Mouse (Mus musculus): Measurements from ENCODE around the gene Adamts13. TPM values are rescaled to one million over a fixed set of nuclear protein-coding genes. Genes with fewer than 3 reads are reported as not detected.
A peak's percentile ranks its signal among the peaks of the same experiment; 100 is the strongest.

Adamts13 gene
- total and polyA plus RNA-seq, 2 experiments from 2014 or later = 0.93 TPM; not detected in 1

- DNase-seq (no peak), ATAC-seq (no peak)
- Histone ChIP-seq H3K9me3 (ENCODE audit: low read length) (no peaks in the 10 kb centered on the region), H3K4me1 (ENCODE audit: insufficient read depth) (peaks cover 15% of the 10 kb centered on the region), H3K4me3 (ENCODE audit: low read depth, low read length) (no peak overlapping the region), H3K27me3 (ENCODE audit: insufficient read depth, low read length) (no peaks in the 10 kb centered on the region), H3K36me3 (ENCODE audit: insufficient read depth) (no peaks in the 10 kb centered on the region), H3K4me2 (ENCODE audit: low read depth) (no peak overlapping the region), H3K27ac (ENCODE audit: low read depth, low read length) (no peak overlapping the region), H3K9ac (no peak overlapping the region)
- WGBS = 50% methylated on average over 4 of the region's 4 CpGs
- no peak for TF ChIP-seq CTCF (IDR thresholded peaks at IDR 0.05; ENCODE audit: low read depth)
Observed at GRCm38 (mm10) chr2:27006255-27006654, 33.0 kb downstream of the Adamts13 start.

- no peak overlapping the region for H3K4me3 ChIP-seq (ENCODE audit: low read depth, low read length)
Observed at GRCm38 (mm10) chr2:27007701-27008100, 34.5 kb downstream of the Adamts13 start.

GRCm38 (mm10) chr2:27009714-27010244, 36.6 kb downstream of the Adamts13 start, which contains the start of gene Cacfd1:
Gene Cacfd1 (plus strand): TSS chr2:27009926.
- H3K27ac ChIP-seq (ENCODE audit: low read depth, low read length) = peak within 1 kb of the TSS; percentile 81
- H3K4me1 ChIP-seq (ENCODE audit: insufficient read depth) = peaks cover 18% of the 10 kb centered on the region
- H3K4me2 ChIP-seq (ENCODE audit: low read depth) = peak within 1 kb of the TSS; percentile 86
- ATAC-seq (peak; percentile 97), DNase-seq (peak; percentile 94)
- under 1% methylated on average over 40 of the region's 43 CpGs for WGBS
- no peaks in the 10 kb centered on the region for H3K9me3 ChIP-seq (ENCODE audit: low read length)
- peaks cover 10% of the 10 kb centered on the region for H3K36me3 ChIP-seq (ENCODE audit: insufficient read depth)
- TF ChIP-seq CTCF (IDR thresholded peaks at IDR 0.05; ENCODE audit: low read depth) = peak; percentile 28; the same call in 1 of the 2 replicates
- H3K27me3 ChIP-seq (ENCODE audit: insufficient read depth, low read length) = no peaks in the 10 kb centered on the region
- H3K4me3 ChIP-seq (ENCODE audit: low read depth, low read length) = peak within 1 kb of the TSS; percentile 77
- peak within 1 kb of the TSS; percentile 85 for H3K9ac ChIP-seq

More at GRCm38 (mm10) chr2:27007701-27008100, 34.5 kb downstream of the Adamts13 start:
- Histone ChIP-seq H3K27ac (ENCODE audit: low read depth, low read length) (no peak overlapping the region), H3K27me3 (ENCODE audit: insufficient read depth, low read length) (no peaks in the 10 kb centered on the region), H3K36me3 (ENCODE audit: insufficient read depth) (no peaks in the 10 kb centered on the region), H3K4me1 (ENCODE audit: insufficient read depth) (peaks cover 18% of the 10 kb centered on the region), H3K9ac (no peak overlapping the region), H3K9me3 (ENCODE audit: low read length) (no peaks in the 10 kb centered on the region), H3K4me2 (ENCODE audit: low read depth) (no peak overlapping the region)
- no peak for ATAC-seq
- 75% methylated on average over 7 of the region's 7 CpGs for WGBS
- DNase-seq = no peak
- TF ChIP-seq CTCF (IDR thresholded peaks at IDR 0.05; ENCODE audit: low read depth) = no peak

- peaks cover 56% of the 10 kb centered on the region for H3K36me3 ChIP-seq (ENCODE audit: insufficient read depth)
- ATAC-seq = peak; percentile 78
- DNase-seq = peak; percentile 72
- no peaks in the 10 kb centered on the region for H3K4me1 ChIP-seq (ENCODE audit: insufficient read depth)
- no peaks in the 10 kb centered on the region for H3K27me3 ChIP-seq (ENCODE audit: insufficient read depth, low read length)
- 53% methylated on average over 5 of the region's 5 CpGs for WGBS
- no peak overlapping the region for H3K27ac ChIP-seq (ENCODE audit: low read depth, low read length)
- peak; percentile 94 for TF ChIP-seq CTCF (IDR thresholded peaks at IDR 0.05; ENCODE audit: low read depth)
- no peak overlapping the region for H3K4me3 ChIP-seq (ENCODE audit: low read depth, low read length)
- H3K4me2 ChIP-seq (ENCODE audit: low read depth) = no peak overlapping the region
- H3K9ac ChIP-seq = no peak overlapping the region
- no peaks in the 10 kb centered on the region for H3K9me3 ChIP-seq (ENCODE audit: low read length)
Observed at GRCm38 (mm10) chr2:27017802-27018201, 44.6 kb downstream of the Adamts13 start.

GRCm38 (mm10) chr2:27019530-27019929, 46.3 kb downstream of the Adamts13 start:
- H3K9ac ChIP-seq = no peak overlapping the region
- no peaks in the 10 kb centered on the region for H3K4me1 ChIP-seq (ENCODE audit: insufficient read depth)
- H3K4me3 ChIP-seq (ENCODE audit: low read depth, low read length) = no peak overlapping the region
- ATAC-seq (no peak), DNase-seq (no peak)
- H3K27me3 ChIP-seq (ENCODE audit: insufficient read depth, low read length) = no peaks in the 10 kb centered on the region
- peaks cover 48% of the 10 kb centered on the region for H3K36me3 ChIP-seq (ENCODE audit: insufficient read depth)
- WGBS = 93% methylated on average over 2 of the region's 2 CpGs
- TF ChIP-seq CTCF (IDR thresholded peaks at IDR 0.05; ENCODE audit: low read depth) = no peak
- no peaks in the 10 kb centered on the region for H3K9me3 ChIP-seq (ENCODE audit: low read length)
- H3K27ac ChIP-seq (ENCODE audit: low read depth, low read length) = no peak overlapping the region
- no peak overlapping the region for H3K4me2 ChIP-seq (ENCODE audit: low read depth)

- no peaks in the 10 kb centered on the region for H3K27me3 ChIP-seq (ENCODE audit: insufficient read depth, low read length)
- no peak overlapping the region for H3K27ac ChIP-seq (ENCODE audit: low read depth, low read length)
- ATAC-seq (no peak), DNase-seq (no peak)
- no peak overlapping the region for H3K4me3 ChIP-seq (ENCODE audit: low read depth, low read length)
- peaks cover 33% of the 10 kb centered on the region for H3K36me3 ChIP-seq (ENCODE audit: insufficient read depth)
- TF ChIP-seq CTCF (IDR thresholded peaks at IDR 0.05; ENCODE audit: low read depth) = no peak
- H3K4me2 ChIP-seq (ENCODE audit: low read depth) = no peak overlapping the region
- no peaks in the 10 kb centered on the region for H3K9me3 ChIP-seq (ENCODE audit: low read length)
- 89% methylated on average over 1 of the region's 1 CpGs for WGBS
- H3K4me1 ChIP-seq (ENCODE audit: insufficient read depth) = no peaks in the 10 kb centered on the region
- no peak overlapping the region for H3K9ac ChIP-seq
Observed at GRCm38 (mm10) chr2:27021103-27021502, 47.9 kb downstream of the Adamts13 start.

GRCm38 (mm10) chr2:27022612-27023011, 49.4 kb downstream of the Adamts13 start:
- no peak overlapping the region for H3K27ac ChIP-seq (ENCODE audit: low read depth, low read length)
- no peaks in the 10 kb centered on the region for H3K27me3 ChIP-seq (ENCODE audit: insufficient read depth, low read length)
- peaks cover 11% of the 10 kb centered on the region; the same call in 1 of the 2 replicates for H3K4me1 ChIP-seq (ENCODE audit: insufficient read depth)
- DNase-seq (no peak), ATAC-seq (no peak)
- H3K9ac ChIP-seq = no peak overlapping the region
- H3K4me3 ChIP-seq (ENCODE audit: low read depth, low read length) = no peak overlapping the region
- no peaks in the 10 kb centered on the region for H3K9me3 ChIP-seq (ENCODE audit: low read length)
- WGBS = 79% methylated on average over 6 of the region's 6 CpGs
- TF ChIP-seq CTCF (IDR thresholded peaks at IDR 0.05; ENCODE audit: low read depth) = no peak
- H3K36me3 ChIP-seq (ENCODE audit: insufficient read depth) = peaks cover 18% of the 10 kb centered on the region
- H3K4me2 ChIP-seq (ENCODE audit: low read depth) = no peak overlapping the region

All from forebrain, postnatal 0 days (tissue).